Mouse (Mus musculus) urinary bladder, postnatal 14 days (tissue): Measurements from ENCODE around the gene Gamt.

ENCODE experiments used
- DNase-seq: peaks from one replicate; pipeline ENCODE4 v3.0.0; 2021; ENCODE audit warnings: low spot score

Gene Gamt

DNA sequence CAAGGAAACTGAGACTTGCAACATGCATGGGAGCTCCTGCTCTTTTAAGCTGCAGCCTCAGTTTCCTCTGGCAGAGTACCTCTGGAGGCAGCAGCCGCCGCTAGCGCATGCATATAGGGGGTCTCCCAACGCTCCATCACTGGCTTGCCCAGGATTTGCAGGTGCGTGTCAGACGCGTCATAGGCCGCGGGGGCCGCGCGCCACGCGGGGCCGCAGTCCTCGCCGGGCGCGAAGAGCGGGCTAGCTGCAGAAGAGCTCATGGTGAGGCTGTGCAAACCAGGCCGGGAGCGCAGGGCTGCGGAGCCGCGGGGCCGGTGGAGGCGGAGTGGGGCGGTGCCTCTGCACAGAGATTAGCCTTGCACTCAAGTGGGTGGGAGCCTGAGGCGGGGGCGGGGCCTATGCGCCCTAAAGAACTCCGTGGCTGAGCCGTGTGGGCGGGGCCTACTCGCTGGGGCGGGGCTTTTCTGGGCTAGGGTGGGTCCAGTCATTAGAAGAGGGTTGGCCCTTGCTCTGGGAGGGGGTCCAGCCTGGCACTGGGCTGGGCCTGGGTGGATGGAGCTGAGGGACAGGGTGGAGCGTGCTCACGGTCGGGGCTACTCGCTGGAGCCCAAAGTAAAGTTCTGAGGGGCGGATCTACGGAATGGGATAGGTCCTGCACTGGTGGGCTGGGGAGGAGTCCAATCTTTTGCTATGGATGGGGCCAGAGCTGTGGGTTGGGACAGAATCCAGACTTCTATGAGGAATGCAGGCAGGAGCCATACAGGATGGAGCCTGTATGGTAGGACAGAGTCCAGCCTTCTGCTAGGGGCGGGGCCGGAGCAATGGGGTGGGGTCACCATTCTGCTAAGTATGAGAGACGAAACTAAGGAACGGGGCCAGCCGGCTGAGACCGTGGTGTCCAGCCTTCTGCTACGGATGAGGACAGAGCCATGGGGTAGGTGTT, at the start of gene Gamt, which contains the start of gene Dazap1:
Gene Gamt, minus strand, starts transcription at position 371 of the 943 bp plus-strand sequence.
Gene Dazap1, plus strand, starts transcription at position 845 of the 943 bp plus-strand sequence.
- peak; percentile 99 for DNase-seq

DNA sequence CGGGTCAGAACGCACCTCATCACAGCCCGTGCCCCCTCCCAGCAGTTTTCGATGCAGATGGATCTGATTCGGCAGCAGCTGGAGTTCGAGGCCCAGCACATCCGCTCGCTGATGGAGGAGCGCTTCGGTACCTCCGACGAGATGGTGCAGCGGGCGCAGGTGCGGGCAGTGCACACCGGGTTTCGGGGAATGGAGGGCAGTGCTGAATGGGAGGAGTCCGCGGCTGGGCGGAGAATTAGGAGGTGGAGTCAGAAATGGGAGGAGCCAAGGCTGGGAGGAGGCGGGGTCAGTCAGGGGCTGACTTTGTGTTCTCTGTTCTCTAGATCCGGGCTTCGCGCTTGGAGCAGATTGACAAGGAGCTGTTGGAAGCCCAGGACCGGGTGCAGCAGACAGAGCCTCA, 44.0 kb upstream of the Gamt start:
- DNase-seq, result no peak

DNA sequence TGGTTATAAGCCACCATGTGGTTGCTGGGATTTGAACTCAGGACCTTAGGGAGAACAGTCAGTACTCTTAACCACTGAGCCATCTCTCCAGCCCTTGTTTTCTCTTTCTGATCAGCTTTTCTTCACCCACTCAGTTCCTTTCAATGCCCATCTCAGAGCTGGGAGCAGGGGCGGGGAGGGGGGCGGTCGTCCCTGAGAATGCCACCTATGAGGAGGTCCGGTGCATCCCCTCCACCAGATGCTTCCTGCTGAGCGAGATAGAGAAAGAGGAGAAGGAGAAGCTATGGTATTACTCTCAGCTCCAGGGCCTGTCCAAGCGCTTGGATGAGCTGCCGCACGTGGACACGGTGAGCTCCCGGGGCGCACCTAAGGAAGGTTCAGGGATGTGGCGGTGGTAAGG, 43.6 kb upstream of the Gamt start:
- no peak for DNase-seq

DNA sequence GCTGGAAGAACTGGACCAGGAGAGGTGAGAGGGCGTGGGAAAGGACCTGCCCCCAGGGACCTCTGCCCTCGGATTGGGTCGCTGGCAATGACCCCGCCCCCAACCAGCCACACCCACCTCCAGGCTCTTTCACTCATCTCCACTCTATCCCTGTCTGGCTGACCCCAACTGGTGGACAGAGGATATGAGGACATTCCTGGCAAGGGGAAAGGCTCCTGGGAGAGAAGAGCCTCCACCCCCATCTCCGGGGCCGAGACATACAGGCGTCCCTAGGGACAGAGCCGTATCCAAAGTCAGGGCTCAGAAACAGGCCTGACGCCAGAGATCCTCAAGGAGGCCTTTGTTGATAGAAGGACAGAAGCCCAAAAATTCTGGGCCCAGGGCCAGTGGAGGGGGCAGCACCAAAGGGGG, 41.7 kb upstream of the Gamt start:
- peak; percentile 57 for DNase-seq

DNA sequence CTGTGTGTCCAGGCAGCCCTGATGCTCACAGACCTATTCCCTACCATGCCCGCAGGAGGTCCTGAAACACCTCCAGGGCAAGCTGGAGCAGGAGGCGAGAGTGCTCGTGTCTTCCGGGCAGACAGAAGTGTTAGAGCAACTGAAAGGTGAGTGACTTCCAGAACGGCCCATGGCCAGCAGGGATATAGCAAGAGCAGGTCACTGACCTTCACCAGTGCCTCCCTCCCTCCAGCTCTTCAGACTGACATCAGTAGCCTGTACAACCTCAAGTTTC, 41.2 kb upstream of the Gamt start:
- DNase-seq, result no peak

DNA sequence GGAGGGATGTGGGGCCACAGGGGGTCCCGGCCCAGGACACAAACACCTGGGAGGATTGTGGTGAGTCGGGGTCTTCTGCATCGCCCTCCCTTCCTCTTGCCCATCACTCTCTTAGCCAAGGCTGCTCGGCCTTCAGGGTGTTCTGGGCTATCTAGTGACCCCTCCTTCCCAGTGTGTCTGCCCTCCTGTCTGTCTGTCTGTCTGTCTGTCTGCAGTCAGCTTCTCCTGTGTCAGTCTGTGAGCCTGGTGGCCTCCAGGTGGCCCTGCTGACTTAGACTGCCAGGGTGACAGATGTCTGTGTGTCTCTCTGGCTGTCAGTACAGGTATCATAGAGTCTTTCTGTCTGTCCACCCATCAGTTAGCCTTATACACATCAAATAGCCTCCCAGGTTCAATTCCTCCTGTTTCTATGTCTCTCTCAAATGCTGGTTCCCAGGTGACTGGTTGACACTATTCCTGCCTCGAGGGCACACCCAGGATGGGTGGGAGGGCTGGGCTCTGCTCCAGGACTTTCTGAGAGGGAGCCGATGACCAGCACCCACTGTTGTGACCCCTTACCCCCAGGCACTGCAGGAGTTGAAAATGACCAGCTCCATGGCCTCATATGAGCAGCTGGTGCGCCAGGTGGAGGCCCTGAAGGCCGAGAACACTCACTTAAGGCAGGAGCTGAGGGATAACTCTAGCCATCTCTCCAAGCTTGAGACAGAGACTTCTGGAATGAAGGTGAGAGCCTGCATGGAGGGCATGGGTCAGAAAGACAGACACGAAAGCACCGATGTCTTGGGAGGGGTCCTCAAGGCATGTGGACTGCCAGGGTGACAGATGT, 40.7 kb upstream of the Gamt start:
- DNase-seq, result no peak

DNA sequence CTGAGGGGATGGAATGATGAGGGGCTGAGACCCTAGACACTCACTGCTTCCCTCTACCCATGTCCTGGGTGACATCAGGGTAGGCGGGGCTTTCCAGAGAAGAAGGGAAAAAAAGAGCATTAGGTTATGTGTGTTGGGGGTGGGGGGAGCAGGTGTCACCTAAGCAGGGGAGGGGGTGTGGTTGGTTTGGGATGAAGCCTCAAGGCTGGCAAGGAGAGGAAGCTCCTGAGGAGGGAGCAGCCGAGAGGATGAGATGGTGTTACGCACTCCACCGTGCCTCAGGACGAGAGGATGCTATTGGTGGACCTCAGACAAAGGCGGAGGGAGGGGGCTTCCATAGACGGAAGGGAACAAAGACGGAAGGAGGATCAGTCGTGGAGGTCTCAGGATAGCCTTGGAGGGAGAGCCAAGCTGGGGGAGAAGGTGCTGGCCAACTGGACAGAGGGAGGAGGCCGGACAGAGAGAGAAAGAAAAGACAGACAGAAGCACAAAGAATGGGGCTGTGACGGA, 39.9 kb upstream of the Gamt start:
- no peak for DNase-seq

DNA sequence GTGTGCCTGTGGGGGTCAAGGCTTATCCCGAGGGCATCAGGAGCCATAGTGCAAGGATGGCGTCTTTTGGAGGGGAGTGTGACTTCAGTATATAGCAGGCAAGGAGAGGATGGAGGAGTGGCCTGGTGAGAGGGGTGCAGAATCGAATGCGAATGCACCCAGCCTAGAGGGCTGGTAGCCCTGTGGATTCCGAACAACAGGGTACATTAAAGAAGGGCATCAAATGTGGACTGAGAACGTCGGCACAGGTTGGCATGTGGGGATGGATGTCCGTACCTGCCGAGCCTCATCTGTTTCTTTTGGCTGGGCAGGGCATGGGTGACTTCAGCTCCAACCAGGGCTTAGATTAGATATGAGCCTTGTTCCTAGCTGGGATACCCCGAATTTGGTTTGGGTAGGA, 39.0 kb upstream of the Gamt start:
- DNase-seq, result no peak

DNA sequence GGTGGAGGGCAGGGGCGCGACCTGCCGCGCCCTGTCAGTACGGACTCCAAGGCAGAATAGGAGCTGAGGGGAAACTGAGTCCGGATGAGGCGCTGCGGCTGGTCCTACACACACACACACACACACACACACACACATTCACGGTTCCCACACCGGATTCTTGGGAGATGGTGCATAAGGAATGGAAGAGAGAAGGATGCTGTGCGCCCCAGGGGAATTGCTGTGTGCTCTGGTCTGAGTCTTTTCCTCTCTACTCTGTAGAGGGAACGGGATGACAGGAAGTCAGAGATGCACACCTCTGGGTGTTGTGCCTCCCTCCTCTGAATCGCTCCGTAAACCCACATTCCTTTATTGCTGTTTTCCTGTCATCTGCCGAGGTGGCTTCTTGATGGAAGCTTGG, 38.5 kb upstream of the Gamt start:
- no peak for DNase-seq

DNA sequence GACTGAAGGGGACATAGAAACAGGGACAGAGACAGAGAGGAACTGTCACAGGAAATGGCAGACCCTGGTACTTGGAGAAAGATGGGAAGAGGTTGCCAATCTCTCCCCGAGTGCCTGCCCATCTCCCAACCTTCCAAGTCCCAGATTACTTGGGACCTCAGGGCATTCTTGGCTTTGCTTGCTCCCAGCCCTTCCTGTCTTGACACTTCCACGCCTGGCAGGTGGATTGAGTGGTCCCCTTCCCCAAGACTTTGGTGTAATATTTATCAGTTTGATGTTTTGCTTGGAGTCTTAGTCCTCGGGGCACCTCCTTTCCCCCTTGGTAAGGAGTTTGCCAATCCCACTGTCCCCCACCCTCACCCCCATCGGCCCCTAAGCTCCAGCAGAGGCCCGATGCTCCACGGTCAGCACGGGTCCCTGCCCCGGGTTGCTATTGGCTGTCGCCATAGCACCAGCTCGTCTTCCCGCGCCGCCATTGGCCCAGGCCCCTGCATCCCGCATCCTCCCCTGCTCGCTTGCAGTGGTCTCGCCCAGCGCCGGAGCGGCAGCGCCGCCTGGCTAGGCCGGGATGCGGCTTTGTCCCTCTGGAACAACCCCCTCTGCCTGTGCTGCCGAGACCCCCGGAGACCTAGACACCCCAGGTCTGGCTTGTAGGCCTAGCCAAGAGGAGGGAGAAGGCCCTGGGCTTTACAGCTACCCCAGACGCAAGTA, 37.9 kb upstream of the Gamt start:
- no peak for DNase-seq

DNA sequence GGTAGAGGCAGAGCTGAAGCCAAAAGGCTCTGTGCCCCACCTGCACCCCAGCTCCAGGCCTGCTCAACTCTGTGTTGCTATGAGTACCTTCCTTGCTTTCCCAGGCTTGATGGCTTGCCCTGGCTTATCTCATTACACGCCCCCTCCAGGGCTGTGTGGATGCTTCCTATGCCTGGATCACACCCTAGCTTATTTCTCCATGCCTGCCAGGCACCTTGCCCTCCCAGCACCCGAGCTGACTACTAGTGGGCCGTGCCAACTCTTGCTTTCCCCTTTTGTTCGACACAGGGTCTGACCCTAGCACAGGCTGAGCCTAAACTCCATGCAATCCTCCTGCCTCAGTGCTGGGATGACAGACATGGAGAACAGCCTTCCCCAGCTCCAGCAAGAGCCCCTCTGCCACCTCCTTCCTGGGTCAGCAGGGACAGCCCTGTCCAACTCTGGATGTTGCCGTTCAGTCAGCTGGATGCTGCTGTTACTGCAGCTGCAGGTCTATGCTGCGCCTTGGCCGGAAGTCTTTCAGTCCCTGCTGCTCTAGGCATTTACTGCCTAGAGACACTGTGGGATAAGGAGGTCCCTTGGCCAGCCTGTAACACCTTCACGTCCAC, 36.8 kb upstream of the Gamt start:
- no peak for DNase-seq

DNA sequence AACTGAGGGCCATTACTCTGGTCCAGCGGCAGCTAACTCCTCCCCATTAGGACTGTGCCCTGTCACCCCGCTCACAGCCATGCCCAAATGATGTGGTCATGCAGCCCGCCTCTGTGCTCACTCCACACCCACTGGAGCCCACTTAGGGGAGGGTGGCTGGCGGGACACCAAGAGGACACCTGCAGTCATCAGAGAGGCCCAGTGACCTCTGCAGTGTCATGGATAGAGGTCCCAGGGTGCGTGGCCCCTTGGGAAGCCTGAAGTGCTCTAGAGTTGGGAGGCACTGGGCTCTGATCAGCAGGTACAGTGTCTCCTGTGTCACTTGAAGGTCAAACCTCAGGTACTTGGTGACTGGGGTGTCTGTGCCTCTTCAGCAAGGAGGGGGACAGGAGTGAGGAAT, 36.0 kb upstream of the Gamt start:
- no peak for DNase-seq

DNA sequence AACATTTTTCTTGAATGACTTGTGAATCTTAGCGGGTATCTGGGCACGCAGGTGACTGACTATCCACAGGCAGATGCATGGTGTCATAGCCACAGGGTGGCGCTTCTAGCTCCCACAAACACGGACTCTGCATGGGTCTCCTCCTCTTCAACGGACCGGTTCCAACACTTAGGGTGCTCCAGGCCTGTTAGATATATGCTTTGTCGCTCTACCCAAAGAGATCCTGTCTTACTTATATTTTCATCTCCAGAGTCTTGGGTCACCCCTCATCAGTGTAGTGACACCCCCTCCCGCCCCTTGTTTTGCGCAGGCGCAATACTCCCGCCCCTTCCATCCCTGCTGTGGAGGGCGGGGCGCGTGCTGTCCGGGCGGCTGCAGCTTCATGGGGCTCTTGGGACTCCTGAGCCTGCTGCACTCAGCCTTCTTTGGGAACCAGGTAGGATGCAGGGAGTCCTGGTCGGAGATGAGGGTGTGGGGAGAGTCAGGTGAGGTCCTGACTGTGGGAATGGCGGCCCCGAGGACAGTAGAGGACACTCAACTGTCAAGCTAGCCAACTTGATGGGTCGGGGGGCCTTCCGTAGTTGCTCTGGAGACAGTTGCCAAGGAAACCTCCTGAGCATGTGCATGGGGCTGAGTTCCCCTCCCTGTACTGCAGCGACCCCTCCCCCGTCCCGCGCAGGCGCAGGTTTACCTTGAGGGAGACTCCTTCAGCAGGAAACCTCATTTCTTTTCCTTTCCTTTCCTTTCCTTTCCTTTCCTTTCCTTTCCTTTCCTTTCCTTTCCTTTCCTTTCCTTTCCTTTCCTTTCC, 35.0 kb upstream of the Gamt start, which contains the start of gene Apc2:
Gene Apc2, plus strand, starts transcription at position 360 of the 808 bp plus-strand sequence.
- DNase-seq, result peak; percentile 67

DNA sequence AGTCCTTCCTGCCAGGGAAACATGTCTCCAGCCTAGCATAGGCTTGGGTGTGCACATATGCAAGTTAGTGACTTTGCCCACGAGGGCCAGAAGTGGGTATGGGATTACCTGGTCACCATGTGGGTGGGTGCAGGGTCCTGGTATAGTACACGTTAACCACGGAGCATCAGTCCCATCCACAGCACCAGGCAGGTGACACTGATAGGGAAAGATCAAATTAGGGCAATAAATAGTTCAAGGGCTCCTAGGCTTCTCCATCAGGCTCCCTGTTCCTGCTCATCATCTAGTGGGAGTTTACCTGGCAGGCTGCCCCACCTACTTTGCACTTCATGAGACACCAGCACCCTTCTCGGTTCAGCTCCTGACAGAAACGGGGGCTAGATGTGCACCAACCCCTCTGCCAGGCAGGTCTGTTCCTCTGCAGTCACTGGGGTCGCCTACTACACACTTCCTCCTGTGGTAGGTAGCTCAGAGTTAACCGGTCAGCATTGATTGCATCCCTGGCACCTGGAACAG, 34.0 kb upstream of the Gamt start:
- no peak for DNase-seq

DNA sequence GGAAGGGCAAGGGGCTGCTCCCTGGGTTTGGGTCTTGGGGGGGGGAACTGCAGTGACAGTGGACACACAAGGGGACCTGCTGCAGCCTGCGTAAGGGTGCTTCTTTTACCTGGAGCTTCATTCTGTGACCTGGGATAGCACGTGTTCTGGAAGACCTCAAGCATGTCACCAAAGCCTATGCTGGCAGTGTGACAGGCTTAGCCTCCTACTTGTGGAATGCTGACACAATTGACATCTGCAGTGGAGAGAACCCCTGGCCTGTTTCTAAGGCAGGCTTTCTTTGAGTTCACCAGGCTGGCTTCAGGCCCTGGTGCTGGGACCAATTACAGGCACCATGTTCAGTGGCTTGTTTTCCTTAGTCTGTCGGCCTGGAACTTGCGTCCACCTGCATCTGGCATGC, 33.5 kb upstream of the Gamt start:
- no peak for DNase-seq

DNA sequence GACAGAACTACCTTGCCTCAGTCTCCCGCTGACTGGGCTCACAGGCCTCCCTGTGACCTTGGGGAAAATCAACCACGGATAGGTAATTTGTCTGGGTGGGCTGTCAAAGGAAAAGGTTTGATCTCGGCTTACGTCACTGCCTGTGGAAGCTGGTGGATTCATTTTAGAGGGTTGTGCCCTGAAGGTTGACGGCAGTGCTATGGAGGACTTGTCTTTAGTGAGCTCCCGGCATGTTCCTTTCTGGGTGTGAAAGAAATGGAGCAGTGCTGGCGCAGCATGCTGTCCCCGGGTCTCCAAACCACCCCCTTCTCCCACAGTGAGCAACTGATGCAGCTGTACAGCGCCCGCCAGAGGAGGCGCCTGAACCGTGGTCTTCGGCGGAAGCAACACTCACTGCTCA, 32.5 kb upstream of the Gamt start:
- DNase-seq, result no peak

DNA sequence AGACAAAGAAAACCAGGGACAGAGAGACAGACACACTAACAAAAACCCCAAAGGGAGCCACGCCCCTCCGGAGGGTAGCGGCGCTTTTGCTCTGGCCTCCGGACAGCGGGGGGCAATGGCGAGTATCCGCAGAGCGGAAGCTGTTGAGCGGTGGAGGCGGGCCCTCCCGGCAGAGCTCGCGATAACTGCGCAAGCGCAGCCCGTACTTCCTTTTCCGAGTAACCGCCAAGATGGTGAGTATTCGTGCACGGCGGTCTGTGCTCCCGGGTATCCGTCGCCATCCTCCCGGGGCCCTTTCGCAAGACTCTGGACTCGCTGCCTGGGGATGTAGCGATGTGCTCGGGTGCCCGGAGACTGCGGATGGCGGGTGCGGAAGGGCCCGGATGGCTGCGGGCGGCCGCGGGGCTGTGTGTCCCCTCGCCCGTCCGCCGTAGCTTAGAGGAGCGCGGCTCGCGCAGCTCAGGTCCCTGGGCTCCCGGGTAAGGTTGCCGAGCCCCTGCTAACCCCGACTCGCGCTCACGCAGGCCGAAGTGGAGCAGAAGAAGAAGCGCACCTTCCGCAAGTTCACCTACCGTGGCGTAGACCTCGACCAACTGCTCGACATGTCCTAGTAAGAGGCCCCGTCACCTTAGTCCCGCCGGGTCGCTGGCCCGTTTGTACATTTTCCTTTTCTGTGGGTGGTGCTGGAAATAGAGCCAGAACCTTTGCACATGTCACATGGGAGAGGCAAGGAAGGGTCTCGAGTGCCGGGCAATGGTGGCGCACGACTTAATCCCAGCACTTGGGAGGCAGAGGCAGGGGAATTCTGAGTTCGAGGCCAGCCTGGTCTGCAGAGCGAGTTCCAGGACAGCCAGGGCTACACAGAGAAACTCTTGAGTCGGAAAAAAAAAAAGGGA, 31.7 kb upstream of the Gamt start, which contains the start of gene Rps15:
Gene Rps15, plus strand, starts transcription at position 203 of the 896 bp plus-strand sequence.
- peak; percentile 96 for DNase-seq

DNA sequence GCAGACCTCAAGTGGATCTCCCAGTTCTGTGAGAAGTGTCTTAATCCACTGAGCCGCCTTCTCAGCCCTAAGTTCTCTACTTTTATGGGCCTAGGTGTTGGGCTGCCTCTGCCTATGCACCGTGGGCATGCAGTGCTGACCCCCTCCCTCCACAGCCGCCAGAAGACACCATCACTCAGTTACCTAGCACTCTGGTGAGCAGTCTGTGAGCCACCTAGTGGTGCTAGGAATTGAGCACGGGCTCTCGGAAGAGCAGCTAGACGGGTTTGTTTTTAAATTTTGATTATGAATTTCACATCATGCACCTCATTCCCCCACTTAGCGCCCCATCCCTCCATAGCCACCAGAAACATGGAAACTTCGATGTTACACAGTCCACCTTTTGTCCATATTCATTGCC, 27.8 kb upstream of the Gamt start:
- DNase-seq, result no peak

DNA sequence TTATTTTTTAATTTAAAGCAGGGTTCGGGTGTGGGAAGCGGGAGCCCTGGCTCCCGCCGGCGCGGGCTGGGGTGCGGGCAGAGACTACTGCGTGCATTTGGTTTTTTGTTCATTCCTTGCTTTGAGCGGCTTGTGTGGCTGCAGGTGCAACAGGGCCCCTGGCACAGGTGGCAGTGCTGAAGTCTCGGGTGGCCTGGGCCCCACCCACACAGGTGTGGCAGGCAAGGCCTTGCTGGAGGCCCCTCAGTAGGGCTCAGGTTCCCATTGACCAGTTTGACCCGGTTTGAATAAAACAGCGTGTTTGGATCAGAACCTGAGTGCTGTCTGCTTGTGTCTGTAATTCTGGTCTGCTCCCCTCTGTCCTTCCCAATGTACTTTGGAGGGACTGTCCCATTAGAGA, 27.3 kb upstream of the Gamt start:
- DNase-seq, result no peak
